Mouse (Mus musculus) hindbrain, postnatal 0 days (tissue): Measurements from ENCODE around the gene Nemp2. TPM values are rescaled to one million over a fixed set of nuclear protein-coding genes. Genes with fewer than 3 reads are reported as not detected.

Experiments
- ATAC-seq: fragments of 200-750 bp; cut with Nextera tagmentation; 2 replicates; pipeline ENCODE4 v1.8.0; 2017; ENCODE audit warnings: mild to moderate bottlenecking, moderate TSS enrichment, moderate library complexity
- DNase-seq: peaks from one replicate; pipeline ENCODE4 v3.0.0-alpha.2; 2015; ENCODE audit warnings: low spot score
- H3K27ac ChIP-seq: fragments of 300-500 bp; sonication (generic); 2 replicates; pipeline ENCODE4 v1.5.1; 2014; ENCODE audit warnings: mild to moderate bottlenecking
- H3K27me3 ChIP-seq: fragments of 300-500 bp; sonication (generic); 2 replicates; pipeline ENCODE4 v1.6.1; 2014; ENCODE audit warnings: low read length, mixed read lengths; ENCODE audit not compliant: insufficient read depth
- H3K36me3 ChIP-seq: fragments of 300-500 bp; sonication (generic); 2 replicates; pipeline ENCODE4 v1.6.1; 2014; ENCODE audit warnings: low read length, mixed read lengths; ENCODE audit not compliant: insufficient read depth
- H3K4me1 ChIP-seq: fragments of 300-500 bp; sonication (generic); 2 replicates; pipeline ENCODE4 v1.6.1; 2014; ENCODE audit warnings: antibody characterized with exemption, low read length, mixed read lengths; ENCODE audit not compliant: insufficient read depth
- H3K4me2 ChIP-seq: fragments of 300-500 bp; sonication (generic); 2 replicates; pipeline ENCODE4 v1.6.1; 2014; ENCODE audit warnings: low read depth, mild to moderate bottlenecking, low read length, moderate library complexity, mixed read lengths
- H3K4me3 ChIP-seq: fragments of 300-500 bp; sonication (generic); 2 replicates; pipeline ENCODE4 v1.5.1; 2014; ENCODE audit warnings: low read length
- H3K9ac ChIP-seq: fragments of 300-500 bp; sonication (generic); replicated peaks from 2 replicates; pipeline ENCODE4 v1.6.1; 2014; ENCODE audit warnings: mild to moderate bottlenecking, low read length, moderate library complexity, mixed read lengths
- H3K9me3 ChIP-seq: fragments of 300-500 bp; sonication (generic); 2 replicates; pipeline ENCODE4 v1.6.1; 2016; ENCODE audit warnings: low read length, mixed read lengths
- CTCF ChIP-seq: IDR thresholded peaks from 2 replicates; pipeline ENCODE4 v1.5.1; 2016; ENCODE audit warnings: antibody characterized with exemption, control low read depth, low read depth
- WGBS: fragments of 180-500 bp; shearing (Covaris S2); extraction: QIAGEN DNeasy Blood & Tissue Kit; methylation state at CpG from one replicate; pipeline ENCODE4 v1.1.7; 2014; 5-methylcytosine and 5-hydroxymethylcytosine counted together
- polyA plus RNA-seq: library from polyadenylated mRNA; unstranded; fragments of >200 nt; fragmentation: Nextera tagmentation; extraction: Ambion mirVana; gene quantifications from 2 replicates; pipeline ENCODE4 v1.2.1, GENCODE M21; 2015
- total RNA-seq: library from RNA; depleted of rRNA; stranded (reverse); fragments of >200 nt; gene quantifications from 2 replicates; pipeline ENCODE4 v1.2.3, GENCODE M21; 2014

The Nemp2 gene
- total and polyA plus RNA-seq, 2 experiments from 2014 or later: 4.5 to 9.6 TPM

GRCm38 (mm10) chr1:52601496-52601895, 29.0 kb upstream of the Nemp2 start:
- no peak overlapping the region for H3K4me2 ChIP-seq
- H3K4me3 ChIP-seq: no peak overlapping the region
- no peaks in the 10 kb centered on the region for H3K27me3 ChIP-seq
- H3K9me3 ChIP-seq: no peaks in the 10 kb centered on the region
- H3K9ac ChIP-seq: no peak overlapping the region
- 86% methylated on average over 3 of the region's 3 CpGs for WGBS
- no peak for TF ChIP-seq CTCF
- no peaks in the 10 kb centered on the region for H3K36me3 ChIP-seq
- H3K4me1 ChIP-seq: peaks cover 8% of the 10 kb centered on the region; the same call in 1 of the 2 replicates
- no peak overlapping the region for H3K27ac ChIP-seq
- ATAC-seq: no peak
- DNase-seq: no peak

- Histone ChIP-seq H3K9ac (no peak overlapping the region), H3K4me3 (no peak overlapping the region), H3K27me3 (no peaks in the 10 kb centered on the region), H3K4me1 (no peaks in the 10 kb centered on the region), H3K9me3 (no peaks in the 10 kb centered on the region), H3K4me2 (no peak overlapping the region), H3K27ac (no peak overlapping the region), H3K36me3 (no peaks in the 10 kb centered on the region)
- WGBS: 93% methylated on average over 1 of the region's 1 CpGs
- TF ChIP-seq CTCF: no peak
- DNase-seq (no peak), ATAC-seq (no peak)
Measured at GRCm38 (mm10) chr1:52607700-52608099, 22.8 kb upstream of the Nemp2 start.

GRCm38 (mm10) chr1:52608486-52608885, 22.0 kb upstream of the Nemp2 start:
- Histone ChIP-seq H3K9me3 (no peaks in the 10 kb centered on the region), H3K4me1 (no peaks in the 10 kb centered on the region), H3K36me3 (no peaks in the 10 kb centered on the region), H3K27me3 (no peaks in the 10 kb centered on the region), H3K27ac (no peak overlapping the region), H3K4me2 (no peak overlapping the region), H3K9ac (no peak overlapping the region), H3K4me3 (no peak overlapping the region)
- DNase-seq (no peak), ATAC-seq (no peak)
- WGBS: 90% methylated on average over 4 of the region's 4 CpGs
- no peak for TF ChIP-seq CTCF

GRCm38 (mm10) chr1:52618217-52618616, 12.3 kb upstream of the Nemp2 start:
- Histone ChIP-seq H3K9me3 (no peaks in the 10 kb centered on the region), H3K36me3 (no peaks in the 10 kb centered on the region), H3K4me1 (no peaks in the 10 kb centered on the region), H3K27ac (no peak overlapping the region), H3K27me3 (no peaks in the 10 kb centered on the region), H3K4me2 (no peak overlapping the region), H3K9ac (no peak overlapping the region), H3K4me3 (no peak overlapping the region)
- ATAC-seq (no peak), DNase-seq (no peak)
- TF ChIP-seq CTCF: no peak
- 83% methylated on average over 1 of the region's 1 CpGs for WGBS

- no peak overlapping the region for H3K4me2 ChIP-seq
- H3K4me1 ChIP-seq: no peaks in the 10 kb centered on the region
- no peak overlapping the region for H3K9ac ChIP-seq
- no peak overlapping the region for H3K27ac ChIP-seq
- ATAC-seq (no peak), DNase-seq (no peak)
- TF ChIP-seq CTCF: no peak
- H3K27me3 ChIP-seq: no peaks in the 10 kb centered on the region
- no peaks in the 10 kb centered on the region for H3K9me3 ChIP-seq
- H3K4me3 ChIP-seq: no peak overlapping the region
- no peaks in the 10 kb centered on the region for H3K36me3 ChIP-seq
Measured at GRCm38 (mm10) chr1:52620442-52620841, 10.1 kb upstream of the Nemp2 start.

GRCm38 (mm10) chr1:52630937-52631299, 415 bp downstream of the Nemp2 start:
- Histone ChIP-seq H3K9ac (peak overlapping the region; percentile 77), H3K4me1 (no peaks in the 10 kb centered on the region), H3K27ac (peak overlapping the region; percentile 82), H3K36me3 (no peaks in the 10 kb centered on the region), H3K27me3 (no peaks in the 10 kb centered on the region), H3K4me2 (peak overlapping the region; percentile 64), H3K9me3 (no peaks in the 10 kb centered on the region), H3K4me3 (peak overlapping the region; percentile 89)
- TF ChIP-seq CTCF: no peak
- peak; percentile 81 for ATAC-seq
- 1% methylated on average over 6 of the region's 6 CpGs for WGBS
- peak; percentile 65 for DNase-seq

- TF ChIP-seq CTCF: peak; percentile 50
- Histone ChIP-seq H3K9ac (peak overlapping the region; percentile 77; the same call in 1 of the 2 replicates), H3K27me3 (no peaks in the 10 kb centered on the region), H3K4me2 (peak overlapping the region; percentile 64), H3K4me1 (no peaks in the 10 kb centered on the region), H3K4me3 (peak overlapping the region; percentile 89), H3K9me3 (no peaks in the 10 kb centered on the region), H3K36me3 (no peaks in the 10 kb centered on the region), H3K27ac (no peak overlapping the region)
- DNase-seq: peak; percentile 15
- WGBS: 75% methylated on average over 2 of the region's 2 CpGs
- ATAC-seq: no peak
Measured at GRCm38 (mm10) chr1:52631570-52631969, 1.1 kb downstream of the Nemp2 start.
